Mouse (Mus musculus) layer of hippocampus, adult 9-10 months (tissue): ENCODE measurements around the gene Spesp1.

Experiments used
- DNase-seq: peaks from one replicate; pipeline ENCODE4 v3.0.0; 2022; ENCODE audit warnings: low spot score

Gene Spesp1

DNA sequence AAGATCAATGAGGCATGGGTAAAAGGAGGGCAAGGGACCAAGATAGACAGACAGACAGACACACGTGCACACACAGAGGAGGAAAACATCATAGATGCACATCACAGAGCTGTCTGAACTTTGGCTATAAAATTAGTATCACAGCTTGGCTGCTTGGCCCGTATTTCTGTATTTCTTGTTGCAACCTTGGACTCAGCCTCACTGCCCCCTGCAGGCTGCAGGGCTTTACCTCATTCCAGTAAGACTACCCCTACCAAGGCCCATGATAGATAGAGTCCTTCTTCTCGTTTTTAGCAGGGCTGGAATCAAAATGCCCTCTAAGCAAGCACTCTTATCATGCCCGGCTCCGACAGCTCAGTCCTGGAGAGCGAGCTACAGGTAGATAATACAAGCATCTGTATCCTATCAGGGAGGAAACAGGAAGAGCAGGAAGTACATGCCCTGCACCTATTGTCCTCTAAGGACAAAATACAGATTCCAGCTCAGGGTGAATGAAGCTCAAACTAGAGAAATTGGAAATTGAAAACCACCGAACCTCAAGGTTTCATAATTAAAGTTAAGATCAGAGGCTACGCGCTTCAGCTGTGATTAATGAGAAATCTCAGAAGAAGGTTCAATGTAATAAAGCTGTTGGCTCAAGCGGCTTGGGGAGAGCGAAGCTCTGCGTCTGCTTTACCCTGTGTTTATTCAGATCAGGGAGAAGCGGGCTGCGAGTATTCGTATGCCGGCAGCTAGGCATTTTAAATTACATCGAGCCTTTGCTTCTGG, 36.2 kb downstream of the Spesp1 start:
- no peak for DNase-seq

DNA sequence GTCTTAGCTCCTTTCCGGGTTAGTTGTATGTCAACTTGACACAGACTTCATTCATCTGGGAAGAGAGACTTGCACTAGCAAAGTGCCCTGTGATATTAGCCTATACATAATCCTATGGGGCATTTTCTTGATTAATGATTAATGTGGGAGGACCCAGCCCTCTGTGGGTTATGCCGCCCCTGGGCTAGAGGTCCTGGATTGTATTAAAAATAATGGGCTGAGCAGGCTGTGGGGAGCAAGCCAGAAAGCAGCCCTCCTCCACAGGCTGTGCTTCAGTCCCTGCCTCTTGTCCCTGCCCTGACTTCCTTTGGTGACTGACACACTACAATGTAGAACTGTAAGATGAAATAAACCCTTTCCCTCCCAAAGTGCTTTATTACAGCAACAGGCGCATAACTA, 37.4 kb downstream of the Spesp1 start:
- no peak for DNase-seq

DNA sequence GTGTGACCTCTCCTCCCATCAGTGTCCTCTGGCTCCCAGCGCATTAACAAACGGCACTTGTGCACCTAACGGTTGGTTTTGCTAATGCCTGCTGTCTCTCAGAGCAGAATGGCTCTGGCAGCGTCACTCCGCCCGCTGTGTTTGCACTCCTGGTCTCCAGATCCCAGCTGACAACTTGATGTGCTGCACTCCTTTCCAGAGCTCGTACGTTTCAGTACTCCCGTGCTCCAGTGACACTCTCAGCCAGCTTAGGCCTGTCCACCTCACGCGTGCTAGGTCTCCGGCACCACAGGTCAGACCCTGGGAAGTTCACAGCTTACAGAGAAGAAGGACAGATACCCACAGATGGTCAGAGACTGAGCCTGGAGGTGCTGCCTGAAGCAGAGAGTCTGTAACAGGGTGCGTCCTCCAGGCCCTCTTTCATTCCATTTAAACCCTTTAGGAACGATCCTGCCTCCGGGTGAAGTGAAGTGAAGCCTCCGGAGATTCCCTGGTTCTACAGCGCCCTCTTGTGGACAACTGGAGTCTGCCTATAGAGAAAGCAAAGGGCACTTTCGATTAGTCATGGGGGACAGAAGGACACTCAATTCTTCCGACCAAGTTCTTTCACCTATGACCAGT, 37.9 kb downstream of the Spesp1 start:
- DNase-seq, result no peak

DNA sequence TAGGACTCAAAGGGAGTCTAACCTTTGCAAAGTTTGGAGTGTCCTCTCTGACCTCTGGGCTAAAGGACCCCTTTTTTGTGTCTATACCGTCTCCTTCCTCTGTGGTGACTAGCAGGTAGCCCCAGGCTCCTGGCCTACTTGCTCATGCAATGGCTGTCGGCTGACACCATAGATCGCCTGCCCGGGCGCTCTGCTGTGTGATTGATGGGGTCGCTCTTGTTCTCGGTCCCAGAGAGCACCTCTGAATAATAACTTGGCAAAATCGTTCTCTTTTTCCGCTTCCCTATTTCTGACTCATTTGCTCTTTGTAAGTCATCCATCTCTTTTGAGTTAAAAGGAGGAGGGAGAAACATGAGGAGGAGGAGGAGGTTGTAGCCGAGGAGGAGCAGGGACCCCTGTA, 42.0 kb downstream of the Spesp1 start:
- DNase-seq, result no peak

DNA sequence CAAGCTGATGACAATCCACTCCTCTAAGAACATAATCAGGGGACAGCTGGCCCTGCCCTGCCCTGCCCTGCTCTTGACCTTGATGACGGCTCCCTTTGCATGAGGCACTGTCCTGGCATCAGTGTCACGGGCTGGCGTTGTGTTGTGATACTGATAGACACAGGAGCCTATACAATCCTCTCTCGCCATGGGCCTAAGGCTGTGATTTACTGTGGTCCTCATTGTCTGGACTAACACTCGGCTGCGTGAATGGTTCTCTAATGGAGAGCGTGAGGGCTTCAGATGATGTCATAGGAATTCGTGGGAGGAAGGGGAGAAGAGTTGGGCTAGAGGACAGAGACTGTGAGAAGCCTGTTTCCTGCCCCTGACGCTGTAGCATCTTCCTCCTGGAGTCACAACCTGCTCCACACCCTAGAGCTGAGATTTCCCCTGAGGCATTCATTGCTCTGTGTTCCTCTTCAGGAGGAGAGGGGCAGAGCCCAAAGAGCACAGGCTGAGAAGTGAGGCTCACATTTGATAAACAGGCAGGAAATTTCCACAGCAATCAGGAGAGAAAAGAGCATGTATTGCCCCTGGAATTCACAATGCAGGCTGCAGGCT, 44.5 kb downstream of the Spesp1 start:
- DNase-seq, result no peak

DNA sequence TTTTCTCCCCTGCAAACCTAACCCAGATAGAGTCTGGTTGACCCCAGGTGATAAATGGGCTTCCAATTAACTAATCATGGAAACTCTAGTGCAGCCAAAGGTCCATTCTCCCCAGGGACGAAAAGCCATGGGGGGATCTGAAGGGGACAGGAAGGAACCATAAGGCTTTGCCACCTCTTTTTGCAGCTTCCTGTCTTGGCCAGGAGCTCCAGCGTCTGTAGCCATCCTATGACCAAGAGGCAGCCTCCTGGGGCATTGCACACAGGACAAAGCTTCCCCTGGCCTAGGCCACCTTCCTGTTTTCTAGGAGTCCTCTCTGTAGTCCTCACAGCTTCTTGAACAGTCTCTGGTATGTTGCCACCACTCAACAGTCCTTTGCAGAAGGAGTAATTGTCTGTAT, 46.5 kb downstream of the Spesp1 start:
- DNase-seq, result no peak

DNA sequence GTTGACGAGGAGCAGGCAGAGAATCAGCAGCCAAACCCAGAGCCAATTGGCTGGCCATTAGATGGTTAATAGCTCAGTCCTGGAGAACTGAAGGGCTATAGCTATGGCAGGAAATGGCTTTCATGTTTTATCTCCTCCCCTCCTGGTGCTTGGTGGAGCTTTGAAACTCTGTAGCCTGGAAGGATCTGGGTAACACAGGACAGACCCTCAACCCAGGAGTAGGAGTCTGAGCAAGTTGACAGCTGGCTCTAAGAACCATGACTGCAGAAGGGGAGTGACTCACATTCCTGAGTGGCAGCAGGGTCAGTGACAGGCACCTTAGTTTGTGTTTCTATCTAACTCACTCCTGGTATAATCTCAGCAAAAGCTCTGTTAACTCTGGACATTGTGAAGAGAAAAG, 49.4 kb downstream of the Spesp1 start:
- DNase-seq, result no peak

DNA sequence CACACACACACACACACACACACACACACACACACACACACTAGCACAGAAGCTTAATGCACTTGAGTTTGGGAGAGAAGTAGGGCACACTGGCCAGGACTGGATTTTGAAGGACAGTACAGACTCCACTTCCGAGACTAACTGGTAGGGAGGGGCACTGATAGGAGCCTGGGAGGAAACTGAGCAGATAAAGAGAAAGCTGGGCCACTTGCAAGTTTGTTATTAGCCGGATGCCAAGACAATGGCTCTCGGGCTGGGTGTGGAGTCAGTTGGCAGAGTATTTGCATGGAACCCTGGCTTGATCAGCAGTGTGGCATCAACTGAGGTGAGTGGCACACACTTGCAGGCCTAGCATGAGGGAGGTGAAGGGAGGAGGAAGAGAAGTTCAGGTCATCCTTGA, 51.0 kb downstream of the Spesp1 start:
- no peak for DNase-seq

DNA sequence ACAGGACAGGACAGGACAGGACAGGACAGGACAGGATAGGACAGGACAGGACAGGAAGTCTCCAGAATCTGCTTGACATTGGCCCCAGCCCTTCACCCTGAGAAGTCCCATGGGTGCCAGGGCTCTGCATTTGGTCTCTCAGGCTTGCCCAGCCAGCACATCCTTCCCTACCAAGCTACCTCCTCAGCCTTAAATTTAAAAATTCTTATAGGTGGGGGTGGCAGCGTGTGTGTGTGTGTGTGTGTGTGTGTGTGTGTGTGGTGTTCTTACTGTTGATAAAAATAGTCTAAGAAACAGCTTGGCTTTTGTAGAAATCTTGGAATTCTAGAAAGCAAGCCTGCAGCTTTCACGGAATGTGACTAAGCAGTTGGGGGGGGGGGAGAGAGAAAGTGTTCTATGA, 52.0 kb downstream of the Spesp1 start:
- no peak for DNase-seq

DNA sequence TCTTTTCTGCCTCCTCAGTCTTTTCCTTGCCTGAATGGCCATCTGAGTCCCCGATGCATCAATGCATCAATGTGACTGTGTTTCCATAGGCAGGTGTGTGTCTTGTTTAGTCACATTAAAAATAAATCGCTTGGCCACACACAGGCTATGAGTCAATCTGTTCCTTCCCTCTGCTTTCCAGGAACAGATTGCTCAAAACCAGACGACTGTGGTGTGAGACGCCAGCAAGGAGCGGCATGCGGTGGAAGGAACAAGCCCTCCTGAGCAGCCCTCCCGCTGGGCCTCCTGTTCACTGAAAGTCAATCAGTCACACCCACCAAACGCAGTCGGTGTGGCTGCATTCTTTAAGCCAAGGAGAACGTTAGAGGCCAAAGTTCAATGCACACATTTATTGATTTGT, 59.5 kb downstream of the Spesp1 start:
- peak; percentile 22 for DNase-seq

DNA sequence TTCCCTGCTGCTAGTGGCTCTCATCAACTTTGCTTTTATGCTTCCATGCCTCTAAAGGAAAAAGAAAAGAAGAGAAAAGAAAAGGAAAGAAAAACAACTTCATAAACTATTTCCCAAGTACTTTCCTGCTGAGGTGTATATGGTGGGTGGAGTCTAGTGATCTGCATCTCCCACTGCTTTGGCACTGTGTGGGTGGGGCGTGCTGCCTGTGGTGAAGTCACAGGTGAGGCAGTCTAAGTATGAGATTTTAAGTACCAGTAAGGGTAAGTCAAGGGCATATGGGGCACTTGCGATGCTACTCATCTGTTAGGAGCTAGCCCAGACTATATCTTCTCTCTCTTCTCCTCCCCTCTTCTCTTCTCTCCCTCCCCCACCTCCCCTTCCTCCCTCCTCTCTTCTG, 60.0 kb downstream of the Spesp1 start:
- DNase-seq, result no peak
